Mouse (Mus musculus) limb, embryonic 15.5 days (tissue): ENCODE measurements at regions not wholly inside any gene's neighbourhood (a gene's known extent, or its start where the extent isn't known, plus 50 kb on each side); places are given as distances from the start of the nearest gene placed in this dataset.

Experiments
- ATAC-seq: fragments of 200-750 bp; cut with Nextera tagmentation; 2 replicates; pipeline ENCODE4 v1.8.0; 2017; ENCODE audit warnings: low read depth, moderate TSS enrichment; ENCODE audit not compliant: insufficient number of reproducible peaks, low FRiP score, low TSS enrichment
- H3K27ac ChIP-seq: fragments of 300-500 bp; sonication (generic); 2 replicates; pipeline ENCODE4 v1.5.1; 2015; ENCODE audit warnings: moderate library complexity, mild to moderate bottlenecking, inconsistent platforms
- H3K27me3 ChIP-seq: fragments of 300-500 bp; sonication (generic); 2 replicates; pipeline ENCODE4 v1.6.1; 2015; ENCODE audit warnings: inconsistent platforms
- H3K36me3 ChIP-seq: fragments of 300-500 bp; sonication (generic); 2 replicates; pipeline ENCODE4 v1.6.1; 2015; ENCODE audit warnings: inconsistent platforms
- H3K4me1 ChIP-seq: fragments of 300-500 bp; sonication (generic); 2 replicates; pipeline ENCODE4 v1.6.1; 2015; ENCODE audit warnings: inconsistent platforms
- H3K4me2 ChIP-seq: fragments of 300-500 bp; sonication (generic); 2 replicates; pipeline ENCODE4 v1.6.1; 2015; ENCODE audit warnings: mild to moderate bottlenecking, inconsistent platforms
- H3K4me3 ChIP-seq: fragments of 300-500 bp; sonication (generic); 2 replicates; pipeline ENCODE4 v1.5.1; 2015; ENCODE audit warnings: mild to moderate bottlenecking, inconsistent platforms
- H3K9ac ChIP-seq: fragments of 300-500 bp; sonication (generic); 2 replicates; pipeline ENCODE4 v1.6.1; 2015; ENCODE audit warnings: inconsistent platforms
- H3K9me3 ChIP-seq: fragments of 300-500 bp; sonication (generic); 2 replicates; pipeline ENCODE4 v1.6.1; 2016; ENCODE audit warnings: inconsistent platforms
- WGBS: fragments of 180-500 bp; shearing (Covaris S2); methylation state at CpG from one replicate; pipeline ENCODE4 v1.1.7; 2015; 5-methylcytosine and 5-hydroxymethylcytosine counted together

GRCm38 (mm10) chr2:133338150-133338549 is 213.8 kb upstream of the Bmp2 start:
- WGBS: 67% methylated on average over 3 of the region's 3 CpGs
- no peak overlapping the region for H3K4me2 ChIP-seq
- H3K27me3 ChIP-seq: no peaks in the 10 kb centered on the region
- no peak overlapping the region for H3K4me3 ChIP-seq
- ATAC-seq: no peak
- no peak overlapping the region for H3K27ac ChIP-seq
- no peak overlapping the region for H3K9ac ChIP-seq
- no peaks in the 10 kb centered on the region for H3K36me3 ChIP-seq
- H3K9me3 ChIP-seq: no peaks in the 10 kb centered on the region
- H3K4me1 ChIP-seq: no peaks in the 10 kb centered on the region

- Histone ChIP-seq H3K9ac (no peak overlapping the region), H3K27me3 (no peaks in the 10 kb centered on the region), H3K27ac (no peak overlapping the region), H3K4me2 (no peak overlapping the region), H3K36me3 (no peaks in the 10 kb centered on the region), H3K9me3 (no peaks in the 10 kb centered on the region), H3K4me1 (peaks cover 2% of the 10 kb centered on the region), H3K4me3 (no peak overlapping the region)
- WGBS: 61% methylated on average over 4 of the region's 4 CpGs
- no peak for ATAC-seq
Observed at GRCm38 (mm10) chr2:133341352-133341751, 210.6 kb upstream of the Bmp2 start.

GRCm38 (mm10) chr2:133345964-133346788 is 205.8 kb upstream of the Bmp2 start:
- no peaks in the 10 kb centered on the region for H3K36me3 ChIP-seq
- no peak overlapping the region for H3K27ac ChIP-seq
- ATAC-seq: no peak
- WGBS: 32% methylated on average over 12 of the region's 12 CpGs
- no peak overlapping the region for H3K4me3 ChIP-seq
- no peak overlapping the region for H3K4me2 ChIP-seq
- H3K9ac ChIP-seq: no peak overlapping the region
- no peaks in the 10 kb centered on the region for H3K9me3 ChIP-seq
- H3K27me3 ChIP-seq: no peaks in the 10 kb centered on the region; the same call in 1 of the 2 replicates
- peaks cover 10% of the 10 kb centered on the region for H3K4me1 ChIP-seq

- Histone ChIP-seq H3K4me2 (no peak overlapping the region), H3K27me3 (no peaks in the 10 kb centered on the region; the same call in 1 of the 2 replicates), H3K9ac (no peak overlapping the region), H3K36me3 (no peaks in the 10 kb centered on the region), H3K9me3 (no peaks in the 10 kb centered on the region), H3K4me3 (no peak overlapping the region), H3K27ac (no peak overlapping the region), H3K4me1 (peaks cover 10% of the 10 kb centered on the region)
- ATAC-seq: no peak; the same call in 1 of the 2 replicates
- 19% methylated on average over 4 of the region's 4 CpGs for WGBS
Observed at GRCm38 (mm10) chr2:133346789-133347424, 205.1 kb upstream of the Bmp2 start.

DNA sequence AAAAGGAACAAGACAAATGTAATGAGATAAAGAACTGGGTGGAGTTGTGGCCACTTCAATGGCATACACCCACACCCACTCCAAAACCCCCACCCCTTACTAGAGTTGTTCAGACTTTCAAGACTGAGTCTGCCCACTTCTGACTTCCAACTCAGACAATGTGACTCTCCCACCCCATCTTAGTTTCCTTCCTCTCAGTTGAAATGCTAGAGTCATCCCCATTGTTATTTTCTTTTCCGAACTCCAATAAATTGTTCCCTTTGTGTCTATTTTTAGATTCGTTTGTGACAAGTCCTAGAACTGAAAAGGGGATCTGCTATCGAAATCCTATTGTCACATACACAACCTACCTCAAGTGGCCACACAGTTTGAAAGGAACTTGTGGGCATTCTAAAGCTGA is 200.7 kb upstream of the Bmp2 start:
- Histone ChIP-seq H3K27ac (no peak overlapping the region), H3K4me3 (no peak overlapping the region), H3K9me3 (no peaks in the 10 kb centered on the region), H3K36me3 (no peaks in the 10 kb centered on the region), H3K4me1 (peaks cover 9% of the 10 kb centered on the region), H3K4me2 (no peak overlapping the region), H3K27me3 (no peaks in the 10 kb centered on the region; the same call in 1 of the 2 replicates), H3K9ac (no peak overlapping the region)
- ATAC-seq: no peak
- 77% methylated on average over 3 of the region's 3 CpGs for WGBS

- 85% methylated on average over 3 of the region's 3 CpGs for WGBS
- no peaks in the 10 kb centered on the region for H3K9me3 ChIP-seq
Observed at GRCm38 (mm10) chr2:133352800-133353199, 199.2 kb upstream of the Bmp2 start.

GRCm38 (mm10) chr2:133362693-133363443 is 189.1 kb upstream of the Bmp2 start:
- H3K4me3 ChIP-seq: no peak overlapping the region
- no peak overlapping the region for H3K9ac ChIP-seq
- ATAC-seq: no peak
- no peak overlapping the region for H3K27ac ChIP-seq
- no peaks in the 10 kb centered on the region for H3K27me3 ChIP-seq
- no peaks in the 10 kb centered on the region for H3K36me3 ChIP-seq
- no peak overlapping the region for H3K4me2 ChIP-seq
- H3K9me3 ChIP-seq: no peaks in the 10 kb centered on the region
- no peaks in the 10 kb centered on the region for H3K4me1 ChIP-seq
- WGBS: 61% methylated on average over 4 of the region's 4 CpGs

More at GRCm38 (mm10) chr2:133352800-133353199, 199.2 kb upstream of the Bmp2 start:
- Histone ChIP-seq H3K27me3 (no peaks in the 10 kb centered on the region; the same call in 1 of the 2 replicates), H3K4me1 (no peaks in the 10 kb centered on the region), H3K27ac (no peak overlapping the region), H3K36me3 (no peaks in the 10 kb centered on the region), H3K4me2 (no peak overlapping the region), H3K9ac (no peak overlapping the region), H3K4me3 (no peak overlapping the region)
- no peak for ATAC-seq

- H3K27ac ChIP-seq: no peak overlapping the region
- no peak overlapping the region for H3K4me2 ChIP-seq
- no peaks in the 10 kb centered on the region for H3K27me3 ChIP-seq
- H3K9me3 ChIP-seq: no peaks in the 10 kb centered on the region
- no peak overlapping the region for H3K9ac ChIP-seq
- H3K4me3 ChIP-seq: no peak overlapping the region
- no peak for ATAC-seq
- WGBS: 88% methylated on average over 12 of the region's 12 CpGs
- H3K4me1 ChIP-seq: peaks cover 3% of the 10 kb centered on the region; the same call in 1 of the 2 replicates
- H3K36me3 ChIP-seq: no peaks in the 10 kb centered on the region
Observed at GRCm38 (mm10) chr2:133371490-133372215, 180.3 kb upstream of the Bmp2 start.

DNA sequence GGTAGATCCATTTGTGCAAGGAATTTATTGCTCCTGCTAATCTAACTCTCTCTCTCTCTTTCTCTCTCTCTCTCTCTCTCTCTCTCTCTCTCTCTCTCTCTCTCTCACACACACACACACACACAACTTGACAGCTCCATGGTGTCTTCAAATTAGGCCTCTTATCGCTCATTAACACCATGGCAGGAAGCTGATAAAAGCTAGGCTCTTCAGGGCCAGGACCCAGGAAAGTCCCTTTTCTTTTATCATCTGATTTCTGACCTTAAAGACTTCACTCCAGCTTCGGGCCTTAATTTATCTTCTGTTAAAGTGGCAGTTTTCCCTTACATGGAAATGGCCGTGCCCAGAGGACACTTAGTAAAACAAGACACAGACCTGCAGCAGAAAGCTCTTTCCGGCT is 178.4 kb upstream of the Bmp2 start:
- 28% methylated on average over 4 of the region's 4 CpGs for WGBS
- no peak overlapping the region for H3K9ac ChIP-seq
- no peak overlapping the region for H3K4me2 ChIP-seq
- no peak overlapping the region for H3K27ac ChIP-seq
- no peaks in the 10 kb centered on the region for H3K9me3 ChIP-seq
- ATAC-seq: no peak
- no peak overlapping the region for H3K4me3 ChIP-seq
- H3K27me3 ChIP-seq: no peaks in the 10 kb centered on the region
- no peaks in the 10 kb centered on the region for H3K36me3 ChIP-seq
- H3K4me1 ChIP-seq: peaks cover 3% of the 10 kb centered on the region; the same call in 1 of the 2 replicates

- Histone ChIP-seq H3K36me3 (no peaks in the 10 kb centered on the region), H3K4me3 (no peak overlapping the region), H3K27ac (no peak overlapping the region), H3K4me1 (no peaks in the 10 kb centered on the region), H3K27me3 (no peaks in the 10 kb centered on the region), H3K9me3 (no peaks in the 10 kb centered on the region), H3K4me2 (no peak overlapping the region), H3K9ac (no peak overlapping the region)
- WGBS: 83% methylated on average over 3 of the region's 3 CpGs
- ATAC-seq: no peak
Observed at GRCm38 (mm10) chr2:133381054-133381453, 170.9 kb upstream of the Bmp2 start.

DNA sequence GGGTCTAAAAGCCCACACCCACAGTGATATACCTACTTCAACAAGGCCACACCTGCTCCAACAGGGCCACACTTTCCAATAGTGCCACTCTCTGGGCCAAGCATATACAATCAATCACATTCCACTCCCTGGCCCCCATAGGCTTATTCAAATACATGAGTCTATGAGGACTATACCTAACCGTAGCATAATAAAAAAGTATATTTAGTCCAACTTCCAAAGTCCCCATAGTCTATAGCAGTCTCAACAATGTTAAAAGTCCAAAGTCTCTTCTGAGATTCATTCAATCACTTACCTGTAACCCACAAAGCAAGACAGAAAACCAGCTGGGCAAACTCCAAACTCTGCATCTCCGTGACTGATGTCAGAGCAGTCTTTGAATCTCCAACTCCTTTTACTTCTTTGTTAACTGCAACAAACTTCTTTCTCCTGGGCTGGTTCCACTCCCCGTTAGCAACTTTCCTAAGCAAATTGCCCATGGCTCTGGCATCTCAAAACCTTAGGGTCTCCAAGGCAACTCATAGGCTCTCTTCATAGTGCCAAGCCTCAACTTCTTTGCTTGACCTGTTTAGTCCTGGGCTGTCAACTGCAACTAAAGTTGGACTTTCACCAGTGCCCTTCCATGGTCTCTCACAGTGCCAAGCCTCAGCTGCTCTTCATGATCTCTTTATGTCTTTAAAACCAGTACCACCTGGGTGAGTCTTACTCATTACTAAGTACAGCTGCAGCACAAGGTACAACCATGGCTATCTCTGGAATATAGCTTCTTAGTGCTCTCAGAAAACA is 168.6 kb upstream of the Bmp2 start:
- 83% methylated on average over 3 of the region's 3 CpGs for WGBS
- H3K9me3 ChIP-seq: no peaks in the 10 kb centered on the region
- H3K27me3 ChIP-seq: no peaks in the 10 kb centered on the region
- H3K4me3 ChIP-seq: no peak overlapping the region
- H3K4me1 ChIP-seq: no peaks in the 10 kb centered on the region
- no peak overlapping the region for H3K27ac ChIP-seq
- no peak overlapping the region for H3K9ac ChIP-seq
- H3K36me3 ChIP-seq: no peaks in the 10 kb centered on the region
- H3K4me2 ChIP-seq: no peak overlapping the region
- no peak for ATAC-seq
